Mouse (Mus musculus): ENCODE results near the gene Eya2.

DNA sequence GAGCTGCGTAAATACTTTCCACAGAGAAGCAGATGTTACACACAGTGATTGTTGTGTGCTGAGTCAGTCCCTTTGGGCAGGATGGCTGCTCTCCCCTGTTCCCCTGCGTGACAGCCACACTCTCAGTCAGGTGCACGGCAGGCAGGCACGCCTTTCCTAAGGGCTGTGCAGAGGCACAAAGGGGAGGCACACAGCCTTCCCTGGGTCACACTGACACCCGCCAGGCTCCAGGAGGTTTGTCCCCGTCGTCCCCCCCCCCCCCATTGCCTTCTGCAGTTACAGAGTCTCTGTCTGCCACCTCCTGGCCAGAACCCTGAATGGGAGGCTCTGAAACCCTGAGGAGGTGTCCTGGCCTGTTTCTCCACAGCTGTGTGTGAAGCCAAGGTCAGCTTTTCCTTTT, 156.2 kb downstream of the Eya2 start:
- 0 out of 2 replicates have a peak, but pooled peaks have one; percentile 10 for TF ChIP-seq CTCF (IDR thresholded peaks at IDR 0.05; ENCODE audit: control insufficient read depth, insufficient read depth, insufficient replicate concordance, low read depth, low read length)
- TF ChIP-seq POLR2A (IDR thresholded peaks at IDR 0.05; ENCODE audit: control insufficient read depth, low read depth, low read length): no peak
